Mouse (Mus musculus): Measurements from ENCODE around the gene Prkca. TPM values are rescaled to one million over a fixed set of nuclear protein-coding genes. Genes with fewer than 3 reads are reported as not detected.

The Prkca gene
- total and polyA plus RNA-seq, 3 experiments: 15.3 to 30.9 (median 19.9) TPM

DNA sequence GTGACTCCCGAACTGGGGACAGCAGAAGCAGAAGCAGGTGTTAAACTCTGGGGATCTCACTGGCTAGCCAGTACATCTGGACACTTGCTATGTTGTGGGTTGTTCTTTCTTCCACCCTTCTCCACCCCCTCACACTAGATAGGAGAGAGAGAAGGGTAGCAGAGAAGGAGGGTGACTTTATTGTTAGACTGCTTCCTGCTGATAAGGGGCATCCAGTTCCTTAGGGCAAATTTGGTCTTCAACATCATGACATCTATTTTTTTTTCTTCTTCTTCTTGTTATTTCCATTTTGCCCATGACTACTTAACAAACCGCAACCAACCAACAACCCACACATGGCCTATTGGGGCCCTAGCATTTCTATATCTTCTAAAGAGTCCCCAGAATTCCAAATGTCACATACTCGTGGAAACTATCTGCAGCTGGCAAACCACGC is 97.4 kb downstream of the Prkca start:
- peak; percentile 96 for DNase-seq (ENCODE audit: low read depth, low spot score)
- peaks cover 55 to 82% of the 10 kb centered on the region in 2 experiments for H3K4me1 ChIP-seq (ENCODE audit: control insufficient read depth in 1 of 2, insufficient read depth in 2 of 2, low read length in 2 of 2)
- H3K27me3 ChIP-seq (ENCODE audit: control insufficient read depth in 1 of 2, insufficient read depth in 2 of 2, low read length in 2 of 2): no peaks in the 10 kb centered on the region
- H3K9ac ChIP-seq (ENCODE audit: control insufficient read depth, low read depth, low read length, poor library complexity, severe bottlenecking): peak overlapping the region; percentile 52
- peak overlapping the region; percentile 96 for H3K27ac ChIP-seq (ENCODE audit: control insufficient read depth, low read depth, low read length)
- H3K4me3 ChIP-seq (ENCODE audit: control insufficient read depth in 1 of 2, insufficient read depth in 1 of 2, low read depth in 2 of 2, low read length in 2 of 2): peak overlapping the region in 1 of 2 experiments; percentile 7; a peak in 2 of 4 replicates
- peaks cover 0 to 82% of the 10 kb centered on the region in 2 experiments; a peak in 2 of 4 replicates for H3K36me3 ChIP-seq (ENCODE audit: control insufficient read depth in 1 of 2, insufficient read depth in 2 of 2, low read length in 2 of 2)
- no peaks in the 10 kb centered on the region for H3K9me3 ChIP-seq (replicated peaks; ENCODE audit: insufficient read depth, low read length)
- peaks cover 13% of the 10 kb centered on the region for H3K79me2 ChIP-seq (ENCODE audit: control insufficient read depth, insufficient read depth, low read length, poor library complexity)
- no peak for TF ChIP-seq E2F4 (IDR thresholded peaks at IDR 0.05; ENCODE audit: borderline replicate concordance, low read depth, low read length)
- TF ChIP-seq RAD21 (IDR thresholded peaks at IDR 0.05; ENCODE audit: low read depth, low read length): no peak; the same call in 1 of the 2 replicates
- TF ChIP-seq GABPA (IDR thresholded peaks at IDR 0.05; ENCODE audit: low read depth, low read length): no peak; the same call in 1 of the 2 replicates
- TF ChIP-seq ZNF384 (IDR thresholded peaks at IDR 0.05; ENCODE audit: low read depth, low read length): peak; percentile 97
- TF ChIP-seq MXI1 (IDR thresholded peaks at IDR 0.05; ENCODE audit: low read depth, low read length): peak; percentile 88
- peak; percentile 99 to 100 for TF ChIP-seq EP300 (IDR thresholded peaks at IDR 0.05; ENCODE audit: low read depth in 1 of 2, low read length in 2 of 2)
- TF ChIP-seq ZMIZ1 (IDR thresholded peaks at IDR 0.05; ENCODE audit: low read depth, low read length): 0 out of 2 replicates have a peak, but pooled peaks have one; percentile 44
- TF ChIP-seq ZKSCAN1 (IDR thresholded peaks at IDR 0.05; ENCODE audit: low read depth, low read length): no peak; the same call in 1 of the 2 replicates
- TF ChIP-seq MYC (IDR thresholded peaks at IDR 0.05; ENCODE audit: low read depth, low read length): peak; percentile 96
- TF ChIP-seq CHD1 (IDR thresholded peaks at IDR 0.05; ENCODE audit: low read depth, low read length): 0 out of 2 replicates have a peak, but pooled peaks have one; percentile 14
- peak; percentile 81 for TF ChIP-seq MYB (IDR thresholded peaks at IDR 0.05; ENCODE audit: low read depth, low read length)
- peak; percentile 90 for TF ChIP-seq JUND (IDR thresholded peaks at IDR 0.05; ENCODE audit: low read depth, low read length)
- peak; percentile 62; the same call in 1 of the 2 replicates for TF ChIP-seq POLR2AphosphoS2 (IDR thresholded peaks at IDR 0.05; ENCODE audit: low read length)
- no peak for TF ChIP-seq POLR2AphosphoS5 (IDR thresholded peaks at IDR 0.05; ENCODE audit: borderline replicate concordance, low read depth, low read length)
- peak; percentile 84 for TF ChIP-seq BHLHE40 (IDR thresholded peaks at IDR 0.05; ENCODE audit: borderline replicate concordance, low read depth, low read length)
- TF ChIP-seq ZC3H11A (IDR thresholded peaks at IDR 0.05; ENCODE audit: low read depth, low read length): peak; percentile 14; the same call in 1 of the 2 replicates
- 0 out of 2 replicates have a peak, but pooled peaks have one; percentile 32 for TF ChIP-seq USF1 (IDR thresholded peaks at IDR 0.05; ENCODE audit: low read depth, low read length)
- TF ChIP-seq SIN3A (IDR thresholded peaks at IDR 0.05; ENCODE audit: low read length): peak; percentile 98
- no peak for TF ChIP-seq NRF1 (IDR thresholded peaks at IDR 0.05; ENCODE audit: insufficient read depth, low read depth, low read length, poor library complexity, severe bottlenecking)
- no peak for TF ChIP-seq SMC3 (IDR thresholded peaks at IDR 0.05; ENCODE audit: low read depth, low read length)
- TF ChIP-seq USF2 (IDR thresholded peaks at IDR 0.05; ENCODE audit: borderline replicate concordance in 1 of 2, insufficient read depth in 1 of 2, low read depth in 1 of 2, low read length in 2 of 2): no peak
- peak; percentile 87 for TF ChIP-seq MAX (IDR thresholded peaks at IDR 0.05; ENCODE audit: low read length)
- peak in 1 of 2 experiments; percentile 59; a peak in 2 of 4 replicates for TF ChIP-seq POLR2A (IDR thresholded peaks at IDR 0.05; ENCODE audit: control insufficient read depth in 1 of 2, insufficient read depth in 1 of 2, low read depth in 1 of 2, low read length in 2 of 2, poor library complexity in 1 of 2)
- no peak for TF ChIP-seq CTCF (IDR thresholded peaks at IDR 0.05 in 2 of 3, conservative IDR thresholded peaks at IDR 0.05 in 1 of 3; ENCODE audit: control insufficient read depth in 1 of 3, insufficient read depth in 1 of 3, low read depth in 2 of 3, low read length in 3 of 3, poor library complexity in 1 of 3, severe bottlenecking in 1 of 3)
- peak; percentile 98 for TF ChIP-seq TAL1 (IDR thresholded peaks at IDR 0.05; ENCODE audit: low read length)
- TF ChIP-seq TCF12 (IDR thresholded peaks at IDR 0.05; ENCODE audit: low read depth, low read length): peak; percentile 99
- peak; percentile 77 for TF ChIP-seq MAFK (IDR thresholded peaks at IDR 0.05; ENCODE audit: borderline replicate concordance, low read depth, low read length)
- TF ChIP-seq UBTF (IDR thresholded peaks at IDR 0.05; ENCODE audit: borderline replicate concordance, insufficient read depth, low read depth, low read length): 0 out of 2 replicates have a peak, but pooled peaks have one; percentile 36
- TF ChIP-seq MEF2A (IDR thresholded peaks at IDR 0.05; ENCODE audit: extremely low read depth, insufficient replicate concordance, low read depth, low read length, poor library complexity, severe bottlenecking): peak; percentile 88
- peak; percentile 34; the same call in 1 of the 2 replicates for TF ChIP-seq ELF1 (IDR thresholded peaks at IDR 0.05; ENCODE audit: low read depth, low read length)
- TF ChIP-seq CHD2 (IDR thresholded peaks at IDR 0.05; ENCODE audit: low read length): peak; percentile 62
- peak; percentile 99 for TF ChIP-seq GATA1 (IDR thresholded peaks at IDR 0.05; ENCODE audit: low read depth, low read length)
- TF ChIP-seq HCFC1 (IDR thresholded peaks at IDR 0.05; ENCODE audit: low read depth, low read length): peak; percentile 69
- TF ChIP-seq KAT2A (conservative IDR thresholded peaks at IDR 0.05; ENCODE audit: low read depth, low read length): peak; percentile 34
- TF ChIP-seq NELFE (IDR thresholded peaks at IDR 0.05; ENCODE audit: low read depth, low read length): peak; percentile 47
- peak; percentile 99 for TF ChIP-seq ETS1 (IDR thresholded peaks at IDR 0.05; ENCODE audit: low read depth, low read length)

Data from MEL (cell line).